Mouse (Mus musculus): Measurements from ENCODE around the gene Itih3.

GRCm38 (mm10) chr14:30867042-30867441 is 56.5 kb downstream of the Itih3 start:
- peak; percentile 56; the same call in 1 of the 2 replicates for TF ChIP-seq CTCF (IDR thresholded peaks at IDR 0.05; ENCODE audit: borderline replicate concordance, control insufficient read depth, extremely low read depth, insufficient read depth, low read length, poor library complexity)
- TF ChIP-seq POLR2A (IDR thresholded peaks at IDR 0.05; ENCODE audit: control insufficient read depth, extremely low read depth, insufficient read depth, low read length, poor library complexity) = no peak
